Mouse (Mus musculus): Measurements from ENCODE around the gene Zmynd8. TPM values are rescaled to one million over a fixed set of nuclear protein-coding genes. Genes with fewer than 3 reads are reported as not detected.
A peak's percentile ranks its signal among the peaks of the same experiment; 100 is the strongest.

The Zmynd8 gene
- total RNA-seq, 2 experiments from 2014 or later = 41.2 to 44.8 TPM

- peak; percentile 73 to 84 for DNase-seq
These were observed 40.1 kb downstream of the Zmynd8 start for GRCm38 (mm10) chr2:165858453-165859384.

- DNase-seq = peak in 1 of 2 experiments; percentile 82
These were observed 40.9 kb downstream of the Zmynd8 start for GRCm38 (mm10) chr2:165857841-165858426.

- DNase-seq = peak; percentile 70 to 83
These were observed 41.4 kb downstream of the Zmynd8 start for GRCm38 (mm10) chr2:165857395-165857831.

GRCm38 (mm10) chr2:165856611-165857200, 42.1 kb downstream of the Zmynd8 start:
- no peak for DNase-seq

GRCm38 (mm10) chr2:165855641-165856301, 43.0 kb downstream of the Zmynd8 start:
- peak; percentile 86 to 90 for DNase-seq

GRCm38 (mm10) chr2:165854207-165854968, 44.4 kb downstream of the Zmynd8 start:
- DNase-seq = peak in 1 of 2 experiments; percentile 33

GRCm38 (mm10) chr2:165852896-165853633, 45.8 kb downstream of the Zmynd8 start:
- no peak for DNase-seq

- DNase-seq = peak; percentile 75 to 82
These were observed 46.4 kb downstream of the Zmynd8 start for GRCm38 (mm10) chr2:165852453-165852852.

- peak; percentile 51 to 56 for DNase-seq
These were observed 46.9 kb downstream of the Zmynd8 start for GRCm38 (mm10) chr2:165851811-165852415.

- no peak for DNase-seq
These were observed 48.0 kb downstream of the Zmynd8 start for GRCm38 (mm10) chr2:165850826-165851225.

- peak; percentile 88 to 90 for DNase-seq
These were observed 49.7 kb downstream of the Zmynd8 start for GRCm38 (mm10) chr2:165849129-165849528.

- no peak for DNase-seq
These were observed 52.0 kb downstream of the Zmynd8 start for GRCm38 (mm10) chr2:165846787-165847186.

GRCm38 (mm10) chr2:165845490-165845889, 53.3 kb downstream of the Zmynd8 start:
- peak; percentile 56 to 70 for DNase-seq

- peak in 1 of 2 experiments; percentile 62 for DNase-seq
These were observed 55.5 kb downstream of the Zmynd8 start for GRCm38 (mm10) chr2:165843350-165843749.

- DNase-seq = no peak
These were observed 56.6 kb downstream of the Zmynd8 start for GRCm38 (mm10) chr2:165842241-165842640.

- DNase-seq = no peak
These were observed 57.0 kb downstream of the Zmynd8 start for GRCm38 (mm10) chr2:165841805-165842204.

- DNase-seq = no peak
These were observed 58.0 kb downstream of the Zmynd8 start for GRCm38 (mm10) chr2:165840852-165841251.

- no peak for DNase-seq
These were observed 59.5 kb downstream of the Zmynd8 start for GRCm38 (mm10) chr2:165839317-165839652.

GRCm38 (mm10) chr2:165838606-165839316, 60.1 kb downstream of the Zmynd8 start:
- no peak for DNase-seq

GRCm38 (mm10) chr2:165834601-165835000, 64.2 kb downstream of the Zmynd8 start:
- DNase-seq = peak in 1 of 2 experiments; percentile 33

Data from heart, adult 18-20 months (tissue).